Comparison of ENCODE assay signal across 11 mouse cellular contexts in genomic region chr9:118632758-118633143, GRCm38 (mm10). TPM values are rescaled to one million over a fixed set of nuclear protein-coding genes. Genes with fewer than 3 reads are reported as not detected.
DNase-seq lines count a peak whose midpoint lies in the region; ATAC-seq and TF ChIP-seq lines count a peak whose summit lies in the region.
"Had no signal": no experiment of that assay in that cellular context is flagged by ENCODE, and none has a peak within 500 bp of the region (broad histone marks: within the 10 kb centered on the region; RNA-seq: fewer than 3 reads in every experiment).

No protein-coding gene starts in this region.

- no peak for TF ChIP-seq CTCF in bone marrow macrophage, adult 2 months (IDR thresholded peaks at IDR 0.05; ENCODE audit: low read depth, low read length)
- no peak for TF ChIP-seq CTCF in intestine, postnatal 0 days (IDR thresholded peaks at IDR 0.05; ENCODE audit: low read depth)

- 0 out of 2 replicates have a peak, but pooled peaks cover 6% of the 10 kb centered on the region for H3K36me3 ChIP-seq in intestine, postnatal 0 days (ENCODE audit: control insufficient read depth, insufficient read depth)
- H3K36me3 ChIP-seq in liver, embryonic 15.5 days (replicated peaks) = no peaks in the 10 kb centered on the region
- no peaks in the 10 kb centered on the region for H3K36me3 ChIP-seq in hindbrain, embryonic 11.5 days (ENCODE audit: control insufficient read depth, insufficient read depth, low read length)

- peak; percentile 52 for DNase-seq in kidney, adult 11 months
- DNase-seq in kidney, adult 18-20 months = no peak
- no peak for DNase-seq in gastrocnemius, postnatal 36 days
- DNase-seq in hindbrain, embryonic 11.5 days (ENCODE audit: low spot score) = no peak
- DNase-seq: cerebellum, adult 2 months; lung, postnatal 14 days had no signal

- peaks cover 18% of the 10 kb centered on the region for H3K4me1 ChIP-seq in bone marrow macrophage, adult 2 months (ENCODE audit: control insufficient read depth, insufficient read depth, low read length)
- H3K4me1 ChIP-seq in intestine, postnatal 0 days (replicated peaks; ENCODE audit: control insufficient read depth, insufficient read depth, low read length) = no peaks in the 10 kb centered on the region
- H3K4me1 ChIP-seq in liver, embryonic 15.5 days (replicated peaks) = peaks cover 20% of the 10 kb centered on the region
- H3K4me1 ChIP-seq in hindbrain, embryonic 11.5 days (replicated peaks; ENCODE audit: control insufficient read depth, insufficient read depth, low read length) = no peaks in the 10 kb centered on the region

- 0 out of 2 replicates have a peak overlapping the region, but pooled peaks have one; percentile 17 for H3K4me2 ChIP-seq in intestine, postnatal 0 days (replicated peaks; ENCODE audit: low read depth)
- peak overlapping the region; percentile 47 for H3K4me2 ChIP-seq in liver, embryonic 15.5 days
- H3K4me2 ChIP-seq in hindbrain, embryonic 11.5 days (replicated peaks; ENCODE audit: low read depth, low read length) = no peak overlapping the region

- ATAC-seq in intestine, postnatal 0 days = no peak
- ATAC-seq in liver, embryonic 15.5 days (ENCODE audit: insufficient read depth) = peak; percentile 52
- ATAC-seq in monocyte, adult 5-6 weeks (replicated peaks; ENCODE audit: insufficient number of reproducible peaks, low FRiP score, low TSS enrichment, poor library complexity, severe bottlenecking) = no peak
- ATAC-seq in hindbrain, embryonic 11.5 days (ENCODE audit: low FRiP score) = no peak

- intact Hi-C loops in gastrocnemius, postnatal 36 days (cut with DNase I) = no loop called here

- peak overlapping the region; percentile 60 for H3K27ac ChIP-seq in bone marrow macrophage, adult 2 months (ENCODE audit: insufficient read depth, low read depth, low read length)
- H3K27ac ChIP-seq in intestine, postnatal 0 days (ENCODE audit: low read depth, low read length) = no peak overlapping the region
- H3K27ac ChIP-seq in liver, embryonic 15.5 days (replicated peaks) = no peak overlapping the region; the same call in 1 of the 2 replicates
- no peak overlapping the region for H3K27ac ChIP-seq in hindbrain, embryonic 11.5 days (ENCODE audit: low read depth, low read length)

- TF ChIP-seq POLR2A in bone marrow macrophage, adult 2 months (IDR thresholded peaks at IDR 0.05; ENCODE audit: borderline replicate concordance, low read depth, low read length) = no peak

- no peak overlapping the region for H3K9ac ChIP-seq in intestine, postnatal 0 days (ENCODE audit: low read depth, low read length)
- no peak overlapping the region for H3K9ac ChIP-seq in liver, embryonic 15.5 days
- no peak overlapping the region for H3K9ac ChIP-seq in hindbrain, embryonic 11.5 days (ENCODE audit: low read depth, low read length)

- peak overlapping the region; percentile 10; the same call in 1 of the 2 replicates for H3K4me3 ChIP-seq in bone marrow macrophage, adult 2 months (ENCODE audit: insufficient read depth, low read length)
- no peak overlapping the region for H3K4me3 ChIP-seq in intestine, postnatal 0 days (ENCODE audit: low read depth, low read length)
- H3K4me3 ChIP-seq in liver, embryonic 15.5 days (replicated peaks) = no peak overlapping the region
- H3K4me3 ChIP-seq in hindbrain, embryonic 11.5 days (ENCODE audit: low read depth, low read length) = no peak overlapping the region
- H3K4me3 ChIP-seq: erythroblast, embryonic 14.5 days had no signal

- H3K9me3 ChIP-seq in intestine, postnatal 0 days (ENCODE audit: control insufficient read depth) = no peaks in the 10 kb centered on the region
- H3K9me3 ChIP-seq in liver, embryonic 15.5 days (replicated peaks) = no peaks in the 10 kb centered on the region
- H3K9me3 ChIP-seq in hindbrain, embryonic 11.5 days (ENCODE audit: control insufficient read depth, low read length) = no peaks in the 10 kb centered on the region

- 41% methylated on average over 14 of the region's 14 CpGs for WGBS in intestine, postnatal 0 days
- WGBS in liver, embryonic 15.5 days (ENCODE audit: insufficient replicate concordance) = 14% methylated on average over 14 of the region's 14 CpGs
- WGBS in hindbrain, embryonic 11.5 days = 85% methylated on average over 14 of the region's 14 CpGs

- no peaks in the 10 kb centered on the region for H3K27me3 ChIP-seq in intestine, postnatal 0 days (replicated peaks; ENCODE audit: control insufficient read depth, insufficient read depth, low read length)
- no peaks in the 10 kb centered on the region for H3K27me3 ChIP-seq in liver, embryonic 15.5 days
- no peaks in the 10 kb centered on the region for H3K27me3 ChIP-seq in hindbrain, embryonic 11.5 days (ENCODE audit: control insufficient read depth, insufficient read depth, low read length)

RNA-seq across cellular contexts. Expression of gene Itga9, which starts 26.3 kb away (rescaled TPM):
- 4.2 and 5.3 TPM in 2 replicates for polyA plus RNA-seq in bone marrow macrophage, adult 2 months (2012; ENCODE audit: insufficient read depth, insufficient read length, missing spikeins)
- polyA plus RNA-seq in intestine, postnatal 0 days (2015; fragmentation: Nextera tagmentation; extraction: Ambion mirVana) = 5.9 and 6.2 TPM in 2 replicates
- polyA plus RNA-seq in liver, embryonic 15.5 days (2015; fragmentation: Nextera tagmentation; extraction: Ambion mirVana) = 3.4 and 5.0 TPM in 2 replicates
- 0.10 to 3.6 TPM in 2 of 3 replicates, not detected in the other for total RNA-seq in monocyte, adult 5-6 weeks (2017)
- 1 to 10 TPM; 5.8 TPM for total RNA-seq in gastrocnemius, postnatal 36 days (2021)
- 4.0 and 6.3 TPM in 2 replicates for polyA plus RNA-seq in hindbrain, embryonic 11.5 days (2014; fragmentation: Nextera tagmentation; extraction: Ambion mirVana)
